Mouse (Mus musculus) megakaryocyte, embryonic 14.5 days (primary cell): Measurements from ENCODE around the gene Dus2.

Experiments used
- FLI1 ChIP-seq: IDR thresholded peaks from 2 replicates; pipeline ENCODE4 v1.6.1; 2012; ENCODE audit warnings: low read length, inconsistent platforms, mixed read lengths
- GATA1 ChIP-seq: IDR thresholded peaks from 3 replicates; pipeline ENCODE4 v1.6.1; 2012; ENCODE audit warnings: mixed read lengths, low read length, inconsistent platforms, borderline replicate concordance

GRCm38 (mm10) chr8:106007135-106007534 lies 16.0 kb downstream of the Dus2 start:
- TF ChIP-seq GATA1: no peak
- TF ChIP-seq FLI1: no peak
